Mouse (Mus musculus): ENCODE measurements at regions not wholly inside any gene's neighbourhood (a gene's known extent, or its start where the extent isn't known, plus 50 kb on each side); places are given as distances from the start of the nearest gene placed in this dataset.

DNA sequence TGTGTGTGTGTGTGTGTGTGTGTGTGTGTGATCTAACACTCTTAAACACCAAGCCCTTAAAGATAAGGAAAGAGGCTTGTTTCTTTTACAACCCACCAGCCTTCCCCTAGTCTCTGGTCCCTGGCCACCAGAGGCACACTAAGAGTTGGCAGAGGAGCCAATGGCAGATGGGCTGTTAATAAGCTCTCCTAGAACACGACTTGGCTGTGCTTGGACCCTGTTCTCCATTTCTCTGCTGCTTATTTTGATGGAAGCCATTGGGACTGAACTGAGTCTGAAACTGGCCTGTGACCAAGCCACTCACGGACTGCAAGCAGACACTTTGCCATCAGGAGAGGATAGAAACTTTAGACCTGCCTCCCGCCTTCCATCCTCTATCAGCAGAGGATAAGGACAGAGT is 574.9 kb downstream of the Gm19410 start:
- Histone ChIP-seq H3K4me3 (ENCODE audit: control insufficient read depth, low read depth, low read length) (no peak overlapping the region), H3K27me3 (ENCODE audit: control insufficient read depth, insufficient read depth, low read length) (no peaks in the 10 kb centered on the region)

GRCm38 (mm10) chr8:36341965-36342364 is 576.4 kb downstream of the Gm19410 start:
- TF ChIP-seq POLR2A (IDR thresholded peaks at IDR 0.05; ENCODE audit: control insufficient read depth, low read depth, low read length) (no peak), CTCF (IDR thresholded peaks at IDR 0.05; ENCODE audit: control insufficient read depth, insufficient read depth, insufficient replicate concordance, low read depth, low read length) (no peak)
- H3K4me1 ChIP-seq (ENCODE audit: control insufficient read depth, insufficient read depth, low read length): no peaks in the 10 kb centered on the region

More for the DNA sequence above, 574.9 kb downstream of the Gm19410 start:
- TF ChIP-seq POLR2A (IDR thresholded peaks at IDR 0.05; ENCODE audit: control insufficient read depth, low read depth, low read length) (no peak), CTCF (IDR thresholded peaks at IDR 0.05; ENCODE audit: control insufficient read depth, insufficient read depth, insufficient replicate concordance, low read depth, low read length) (no peak)
- no peak overlapping the region for H3K27ac ChIP-seq (ENCODE audit: control insufficient read depth, insufficient read depth, low read depth, low read length)
- H3K4me1 ChIP-seq (ENCODE audit: control insufficient read depth, insufficient read depth, low read length): no peaks in the 10 kb centered on the region
- no peaks in the 10 kb centered on the region for H3K36me3 ChIP-seq (ENCODE audit: control insufficient read depth, insufficient read depth, low read length)

GRCm38 (mm10) chr8:36342650-36343049 is 577.1 kb downstream of the Gm19410 start:
- no peaks in the 10 kb centered on the region for H3K36me3 ChIP-seq (ENCODE audit: control insufficient read depth, insufficient read depth, low read length)
- H3K4me1 ChIP-seq (ENCODE audit: control insufficient read depth, insufficient read depth, low read length): no peaks in the 10 kb centered on the region
- TF ChIP-seq POLR2A (IDR thresholded peaks at IDR 0.05; ENCODE audit: control insufficient read depth, low read depth, low read length): no peak
- no peak for TF ChIP-seq CTCF (IDR thresholded peaks at IDR 0.05; ENCODE audit: control insufficient read depth, insufficient read depth, insufficient replicate concordance, low read depth, low read length)
- H3K27me3 ChIP-seq (ENCODE audit: control insufficient read depth, insufficient read depth, low read length): no peaks in the 10 kb centered on the region
- H3K4me3 ChIP-seq (ENCODE audit: control insufficient read depth, low read depth, low read length): no peak overlapping the region
- H3K27ac ChIP-seq (ENCODE audit: control insufficient read depth, insufficient read depth, low read depth, low read length): no peak overlapping the region

More at GRCm38 (mm10) chr8:36341965-36342364, 576.4 kb downstream of the Gm19410 start:
- Histone ChIP-seq H3K36me3 (ENCODE audit: control insufficient read depth, insufficient read depth, low read length) (no peaks in the 10 kb centered on the region), H3K4me3 (ENCODE audit: control insufficient read depth, low read depth, low read length) (no peak overlapping the region), H3K27ac (ENCODE audit: control insufficient read depth, insufficient read depth, low read depth, low read length) (no peak overlapping the region), H3K27me3 (ENCODE audit: control insufficient read depth, insufficient read depth, low read length) (no peaks in the 10 kb centered on the region)

DNA sequence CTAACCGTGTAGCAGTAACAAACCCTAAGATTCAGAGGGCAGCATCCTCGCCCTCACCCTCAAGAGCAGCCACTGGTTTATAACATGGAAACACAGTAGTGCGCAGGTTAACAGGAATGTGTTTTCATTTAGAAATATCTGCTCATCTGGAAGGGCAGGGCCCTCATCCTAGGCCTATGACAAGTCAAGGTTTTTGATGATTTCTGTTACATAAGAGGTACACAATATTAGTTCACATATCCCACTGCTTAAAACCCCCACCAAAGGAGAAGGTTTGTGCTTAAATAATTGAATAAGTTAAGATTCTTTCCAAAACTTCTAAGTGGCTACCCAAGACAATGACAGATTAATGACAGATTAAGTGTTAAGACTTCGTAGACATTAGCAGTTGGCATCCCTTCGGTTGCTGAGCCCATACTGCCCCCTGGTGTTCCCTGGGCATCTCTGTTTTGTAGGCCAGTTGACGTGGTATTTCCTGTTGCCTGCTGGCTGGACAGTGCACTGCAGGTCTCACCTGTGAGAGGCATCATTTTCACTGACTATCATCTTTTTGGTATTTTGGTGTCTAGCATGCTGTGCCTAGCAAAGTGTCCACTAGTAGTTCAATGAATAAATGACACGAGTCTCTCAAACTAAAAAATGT is 581.2 kb downstream of the Gm19410 start:
- no peak for TF ChIP-seq POLR2A (IDR thresholded peaks at IDR 0.05; ENCODE audit: control insufficient read depth, low read depth, low read length)
- peak; percentile 87; the same call in 1 of the 2 replicates for TF ChIP-seq CTCF (IDR thresholded peaks at IDR 0.05; ENCODE audit: control insufficient read depth, insufficient read depth, insufficient replicate concordance, low read depth, low read length)
- Histone ChIP-seq H3K27me3 (ENCODE audit: control insufficient read depth, insufficient read depth, low read length) (no peaks in the 10 kb centered on the region), H3K27ac (ENCODE audit: control insufficient read depth, insufficient read depth, low read depth, low read length) (no peak overlapping the region), H3K4me3 (ENCODE audit: control insufficient read depth, low read depth, low read length) (no peak overlapping the region), H3K4me1 (ENCODE audit: control insufficient read depth, insufficient read depth, low read length) (no peaks in the 10 kb centered on the region), H3K36me3 (ENCODE audit: control insufficient read depth, insufficient read depth, low read length) (no peaks in the 10 kb centered on the region)

- Histone ChIP-seq H3K4me3 (ENCODE audit: control insufficient read depth, low read depth, low read length) (no peak overlapping the region), H3K27me3 (ENCODE audit: control insufficient read depth, insufficient read depth, low read length) (no peaks in the 10 kb centered on the region), H3K36me3 (ENCODE audit: control insufficient read depth, insufficient read depth, low read length) (no peaks in the 10 kb centered on the region), H3K4me1 (ENCODE audit: control insufficient read depth, insufficient read depth, low read length) (no peaks in the 10 kb centered on the region), H3K27ac (ENCODE audit: control insufficient read depth, insufficient read depth, low read depth, low read length) (no peak overlapping the region)
- TF ChIP-seq CTCF (IDR thresholded peaks at IDR 0.05; ENCODE audit: control insufficient read depth, insufficient read depth, insufficient replicate concordance, low read depth, low read length) (no peak), POLR2A (IDR thresholded peaks at IDR 0.05; ENCODE audit: control insufficient read depth, low read depth, low read length) (no peak)
Measured at GRCm38 (mm10) chr8:36348067-36348466, 582.5 kb downstream of the Gm19410 start.

- H3K4me1 ChIP-seq (ENCODE audit: control insufficient read depth, insufficient read depth, low read length): no peaks in the 10 kb centered on the region
- TF ChIP-seq POLR2A (IDR thresholded peaks at IDR 0.05; ENCODE audit: control insufficient read depth, low read depth, low read length) (no peak), CTCF (IDR thresholded peaks at IDR 0.05; ENCODE audit: control insufficient read depth, insufficient read depth, insufficient replicate concordance, low read depth, low read length) (no peak)
- H3K27me3 ChIP-seq (ENCODE audit: control insufficient read depth, insufficient read depth, low read length): no peaks in the 10 kb centered on the region
- no peak overlapping the region for H3K4me3 ChIP-seq (ENCODE audit: control insufficient read depth, low read depth, low read length)
- H3K36me3 ChIP-seq (ENCODE audit: control insufficient read depth, insufficient read depth, low read length): no peaks in the 10 kb centered on the region
- H3K27ac ChIP-seq (ENCODE audit: control insufficient read depth, insufficient read depth, low read depth, low read length): no peak overlapping the region
Measured at GRCm38 (mm10) chr8:36354926-36355325, 589.3 kb downstream of the Gm19410 start.

GRCm38 (mm10) chr8:36358998-36359397 is 593.4 kb downstream of the Gm19410 start:
- H3K27me3 ChIP-seq (ENCODE audit: control insufficient read depth, insufficient read depth, low read length): no peaks in the 10 kb centered on the region
- H3K36me3 ChIP-seq (ENCODE audit: control insufficient read depth, insufficient read depth, low read length): no peaks in the 10 kb centered on the region
- H3K4me1 ChIP-seq (ENCODE audit: control insufficient read depth, insufficient read depth, low read length): no peaks in the 10 kb centered on the region
- no peak overlapping the region for H3K27ac ChIP-seq (ENCODE audit: control insufficient read depth, insufficient read depth, low read depth, low read length)
- no peak overlapping the region for H3K4me3 ChIP-seq (ENCODE audit: control insufficient read depth, low read depth, low read length)
- TF ChIP-seq POLR2A (IDR thresholded peaks at IDR 0.05; ENCODE audit: control insufficient read depth, low read depth, low read length): no peak
- TF ChIP-seq CTCF (IDR thresholded peaks at IDR 0.05; ENCODE audit: control insufficient read depth, insufficient read depth, insufficient replicate concordance, low read depth, low read length): no peak

Measured in testis, adult 2 months (tissue).